Mouse (Mus musculus): ENCODE results near the gene Foxj2. TPM values are rescaled to one million over a fixed set of nuclear protein-coding genes. Genes with fewer than 3 reads are reported as not detected.
A peak's percentile ranks its signal among the peaks of the same experiment; 100 is the strongest.

The Foxj2 gene
- polyA plus RNA-seq, 1 experiment = 23.7 TPM

DNA sequence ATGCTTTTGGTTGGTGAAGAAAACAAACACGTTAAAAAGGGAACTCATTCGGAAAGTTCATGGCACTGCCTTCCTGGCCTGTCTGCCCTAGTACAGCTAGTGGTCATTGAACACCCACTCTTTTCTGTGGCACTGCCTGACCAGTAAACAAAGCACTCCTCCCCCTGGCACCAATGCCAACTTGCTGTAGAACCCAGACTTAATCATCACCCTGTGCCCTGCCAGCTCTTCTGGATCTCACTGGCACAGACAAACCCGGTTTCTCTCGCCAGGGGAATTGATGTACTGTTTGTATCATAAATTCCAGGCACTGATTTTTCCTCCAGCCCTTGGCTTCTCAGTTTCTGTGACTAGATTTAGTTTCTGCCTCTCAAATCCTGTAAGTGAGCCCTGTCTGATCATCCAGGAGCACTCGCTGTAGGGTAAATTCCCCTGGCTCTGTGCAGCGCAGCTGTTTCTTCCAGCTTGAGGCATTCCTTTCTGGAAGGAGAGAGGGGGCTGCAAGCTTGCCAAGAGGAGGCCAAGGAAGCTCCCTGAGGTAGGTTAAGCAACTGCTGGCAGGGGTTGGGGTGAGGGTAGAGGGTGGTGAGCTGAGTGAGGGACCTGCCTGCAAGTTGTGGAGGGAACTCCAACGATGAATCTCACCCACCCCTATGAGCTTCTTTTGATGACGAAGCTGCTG, 24.3 kb upstream of the Foxj2 start:
- Histone ChIP-seq H3K4me1 (ENCODE audit: control insufficient read depth, insufficient read depth, low read length) (no peaks in the 10 kb centered on the region), H3K4me3 (ENCODE audit: insufficient read depth, low read length) (no peak overlapping the region), H3K27ac (ENCODE audit: insufficient read depth, low read length) (no peak overlapping the region)
- no peak for TF ChIP-seq CTCF (IDR thresholded peaks at IDR 0.05; ENCODE audit: borderline replicate concordance, insufficient read depth, low read length)
- TF ChIP-seq POLR2A (IDR thresholded peaks at IDR 0.05; ENCODE audit: low read depth, low read length) = no peak

DNA sequence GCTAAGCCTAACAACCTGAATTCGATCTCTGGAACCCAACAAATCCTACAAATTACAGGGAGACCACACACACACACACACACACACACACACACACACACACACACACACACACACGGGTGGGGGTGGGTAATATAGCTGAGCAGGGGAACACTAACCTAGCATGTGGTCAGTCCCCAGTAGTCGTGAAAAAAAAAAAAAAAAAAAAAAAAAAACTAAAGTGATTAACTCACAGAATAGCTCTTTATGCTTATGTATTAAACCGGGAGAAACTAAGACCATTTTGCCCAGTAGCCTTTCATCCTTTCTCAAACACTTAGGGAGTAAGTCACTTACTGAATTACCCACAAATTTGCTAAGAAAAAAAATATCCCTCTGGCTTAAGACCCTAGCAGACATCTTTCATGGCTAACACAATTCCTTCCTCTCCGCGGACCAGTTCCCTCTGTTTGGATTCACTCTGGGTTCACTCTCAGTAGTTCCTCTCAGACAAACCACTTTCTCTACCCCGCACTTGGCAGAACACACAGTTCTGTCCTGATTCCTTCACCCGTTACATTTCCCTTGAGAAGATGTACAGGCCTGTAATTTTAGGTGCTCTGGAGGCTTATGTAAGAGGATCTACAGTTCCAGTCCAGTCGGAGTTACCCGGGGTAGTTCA, 18.9 kb upstream of the Foxj2 start:
- TF ChIP-seq POLR2A (IDR thresholded peaks at IDR 0.05; ENCODE audit: low read depth, low read length) (no peak), CTCF (IDR thresholded peaks at IDR 0.05; ENCODE audit: borderline replicate concordance, insufficient read depth, low read length) (no peak)
- Histone ChIP-seq H3K4me1 (ENCODE audit: control insufficient read depth, insufficient read depth, low read length) (no peaks in the 10 kb centered on the region), H3K4me3 (ENCODE audit: insufficient read depth, low read length) (peak overlapping the region; percentile 31), H3K27ac (ENCODE audit: insufficient read depth, low read length) (no peak overlapping the region)

DNA sequence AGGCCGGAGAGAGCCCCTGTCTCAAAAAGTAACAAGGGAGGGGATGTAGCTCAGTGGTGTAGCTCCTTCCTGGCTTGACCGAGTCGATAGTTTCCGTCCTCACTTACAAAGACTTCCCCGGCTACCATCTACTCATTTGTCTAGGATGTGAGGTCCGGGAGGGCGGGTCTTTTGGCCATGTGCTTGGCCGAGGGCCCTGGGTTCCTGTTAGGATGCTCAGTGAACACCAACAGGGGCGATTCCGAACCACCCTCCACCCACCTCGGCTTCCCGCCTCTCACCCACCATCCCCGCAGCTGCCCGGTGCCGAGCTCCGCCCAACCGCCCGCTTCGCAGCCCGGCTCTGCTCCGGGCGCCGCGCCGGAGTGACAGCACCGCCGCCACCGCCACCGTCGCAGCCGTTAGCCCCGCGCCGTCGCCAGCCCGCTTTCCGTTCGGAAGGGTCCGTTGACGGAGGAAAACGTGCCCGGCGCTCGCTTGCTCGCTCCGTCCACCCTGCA, 18.4 kb upstream of the Foxj2 start, which contains the start of gene Slc2a3:
TSS of gene Slc2a3 (minus strand) at position 340 of the 500 bp plus-strand sequence.
- no peaks in the 10 kb centered on the region for H3K4me1 ChIP-seq (ENCODE audit: control insufficient read depth, insufficient read depth, low read length)
- no peak within 1 kb of the TSS for H3K27ac ChIP-seq (ENCODE audit: insufficient read depth, low read length)
- no peak for TF ChIP-seq CTCF (IDR thresholded peaks at IDR 0.05; ENCODE audit: borderline replicate concordance, insufficient read depth, low read length)
- no peak for TF ChIP-seq POLR2A (IDR thresholded peaks at IDR 0.05; ENCODE audit: low read depth, low read length)
- H3K4me3 ChIP-seq (ENCODE audit: insufficient read depth, low read length) = peak within 1 kb of the TSS; percentile 31

DNA sequence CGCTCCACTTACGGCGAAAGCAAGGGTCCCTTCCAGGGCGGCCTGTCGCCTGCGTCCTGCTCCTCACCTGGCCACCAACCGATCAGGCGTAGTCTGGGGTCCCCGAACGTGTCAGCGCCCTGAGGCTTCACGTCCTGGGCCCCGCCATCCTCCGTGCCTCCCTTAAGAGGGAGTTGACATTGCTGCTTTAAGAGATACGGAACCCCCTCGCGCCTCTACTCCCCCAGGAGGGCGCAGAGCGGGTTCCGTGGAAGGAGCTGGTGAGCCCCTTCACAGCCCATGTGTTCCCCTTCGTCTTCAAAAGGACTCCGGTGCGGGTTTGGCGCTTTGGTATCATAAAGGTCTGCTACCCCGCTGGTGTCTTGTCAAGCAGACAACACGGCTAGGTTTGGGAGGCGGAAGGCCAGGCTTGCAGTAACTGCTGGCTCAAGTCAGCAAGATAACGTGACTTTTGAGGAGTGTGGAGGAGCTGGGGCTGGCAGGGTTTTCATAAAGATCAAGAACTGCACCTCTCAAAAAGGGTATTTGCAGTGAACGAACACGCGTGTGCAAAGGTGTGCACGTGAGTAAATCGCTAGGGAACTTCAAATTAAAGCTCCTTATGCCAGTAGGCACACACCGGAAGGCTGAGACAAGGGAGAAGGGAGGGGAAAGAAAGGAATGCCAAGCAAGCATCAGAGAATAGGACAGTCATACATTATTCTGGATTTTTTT, 17.8 kb upstream of the Foxj2 start:
- Histone ChIP-seq H3K4me1 (ENCODE audit: control insufficient read depth, insufficient read depth, low read length) (no peaks in the 10 kb centered on the region), H3K4me3 (ENCODE audit: insufficient read depth, low read length) (peak overlapping the region; percentile 31), H3K27ac (ENCODE audit: insufficient read depth, low read length) (no peak overlapping the region)
- TF ChIP-seq POLR2A (IDR thresholded peaks at IDR 0.05; ENCODE audit: low read depth, low read length) = no peak
- TF ChIP-seq CTCF (IDR thresholded peaks at IDR 0.05; ENCODE audit: borderline replicate concordance, insufficient read depth, low read length) = no peak

DNA sequence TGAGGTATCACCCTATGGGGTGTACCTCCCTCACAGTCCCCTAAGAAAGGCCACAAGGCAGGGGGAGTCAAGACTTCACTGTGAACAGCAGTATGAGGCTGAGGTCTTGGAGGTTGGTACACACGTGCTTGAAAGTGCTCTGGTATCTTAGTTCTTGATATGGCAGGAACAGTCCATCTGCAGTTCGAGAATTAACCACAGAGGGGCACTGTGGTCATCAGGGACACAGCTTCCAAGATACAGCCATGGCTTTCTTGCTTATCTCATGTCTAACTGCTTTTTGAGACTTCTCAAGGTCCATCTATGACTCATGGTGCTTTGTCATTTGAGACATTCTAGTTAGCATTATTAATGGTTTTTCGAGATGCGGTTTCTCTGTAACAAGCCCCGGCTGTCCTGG, 15.3 kb upstream of the Foxj2 start:
- no peaks in the 10 kb centered on the region for H3K4me1 ChIP-seq (ENCODE audit: control insufficient read depth, insufficient read depth, low read length)
- no peak overlapping the region for H3K27ac ChIP-seq (ENCODE audit: insufficient read depth, low read length)
- TF ChIP-seq POLR2A (IDR thresholded peaks at IDR 0.05; ENCODE audit: low read depth, low read length) (no peak), CTCF (IDR thresholded peaks at IDR 0.05; ENCODE audit: borderline replicate concordance, insufficient read depth, low read length) (peak; percentile 21; the same call in 1 of the 2 replicates)
- no peak overlapping the region for H3K4me3 ChIP-seq (ENCODE audit: insufficient read depth, low read length)

DNA sequence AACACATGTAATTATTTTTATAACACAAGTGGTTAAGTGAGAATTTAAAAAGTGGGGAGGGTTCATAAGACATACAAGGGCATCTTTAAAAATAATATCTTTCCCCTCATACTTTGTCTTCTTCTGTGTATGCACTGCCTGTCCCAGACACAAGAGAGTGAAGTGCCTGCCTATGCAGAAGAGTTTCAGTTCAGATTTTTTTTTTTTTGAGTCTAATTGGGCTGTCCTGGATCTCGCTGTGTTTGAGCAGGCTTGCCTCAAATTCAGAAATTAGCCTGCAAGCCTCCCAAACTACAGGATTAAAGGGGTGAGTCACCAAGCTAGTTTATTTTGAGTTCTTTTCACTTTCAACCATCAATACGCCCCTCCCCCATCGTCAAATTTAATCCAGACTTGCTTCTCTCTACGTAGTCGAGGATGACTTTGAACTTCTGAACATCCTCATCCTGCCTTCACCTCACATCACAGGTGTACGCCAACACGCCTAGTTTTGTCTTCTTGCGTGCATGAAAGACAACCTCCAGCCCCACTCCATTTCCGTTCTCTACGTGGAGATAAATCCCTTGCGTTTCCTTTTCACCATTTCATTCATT, 9.6 kb upstream of the Foxj2 start:
- Histone ChIP-seq H3K27ac (ENCODE audit: insufficient read depth, low read length) (peak overlapping the region; percentile 96), H3K4me1 (ENCODE audit: control insufficient read depth, insufficient read depth, low read length) (no peaks in the 10 kb centered on the region), H3K4me3 (ENCODE audit: insufficient read depth, low read length) (peak overlapping the region; percentile 83)
- TF ChIP-seq CTCF (IDR thresholded peaks at IDR 0.05; ENCODE audit: borderline replicate concordance, insufficient read depth, low read length) = no peak
- no peak; the same call in 1 of the 2 replicates for TF ChIP-seq POLR2A (IDR thresholded peaks at IDR 0.05; ENCODE audit: low read depth, low read length)

DNA sequence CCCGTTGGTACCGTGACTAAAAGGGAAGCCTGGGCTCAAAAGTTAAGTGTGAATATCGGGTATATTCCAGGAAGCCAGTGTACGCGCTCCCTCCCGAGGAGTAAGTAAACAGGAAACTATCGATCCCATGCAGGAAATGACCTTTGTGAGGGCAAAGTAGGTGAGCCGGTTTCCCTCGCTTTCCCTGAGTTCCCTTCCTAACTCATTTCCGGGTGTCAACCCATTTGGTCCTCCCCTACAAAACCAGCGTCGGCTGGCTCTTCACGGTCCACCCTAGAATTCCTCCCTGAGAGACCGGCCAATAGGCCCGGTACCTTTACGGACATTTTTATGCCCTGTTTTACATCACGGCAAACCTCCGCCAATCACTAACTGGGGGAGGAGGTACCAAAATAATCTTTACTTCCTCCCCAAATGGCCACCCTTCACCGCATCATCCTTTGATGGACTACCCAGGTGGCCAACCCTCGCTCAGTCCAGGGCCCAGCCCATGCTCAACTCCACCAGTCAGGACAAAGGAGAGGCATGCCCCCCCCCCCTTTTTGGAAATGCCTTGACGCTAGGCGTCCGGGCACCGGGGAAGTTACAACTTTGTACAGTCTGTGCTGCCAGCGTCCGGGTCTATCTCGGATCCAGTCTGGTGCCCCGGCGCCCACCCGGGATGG, 9.0 kb upstream of the Foxj2 start:
- peak overlapping the region; percentile 83 for H3K4me3 ChIP-seq (ENCODE audit: insufficient read depth, low read length)
- H3K4me1 ChIP-seq (ENCODE audit: control insufficient read depth, insufficient read depth, low read length) = no peaks in the 10 kb centered on the region
- TF ChIP-seq CTCF (IDR thresholded peaks at IDR 0.05; ENCODE audit: borderline replicate concordance, insufficient read depth, low read length) (no peak), POLR2A (IDR thresholded peaks at IDR 0.05; ENCODE audit: low read depth, low read length) (peak; percentile 72)
- peak overlapping the region; percentile 96 for H3K27ac ChIP-seq (ENCODE audit: insufficient read depth, low read length)

DNA sequence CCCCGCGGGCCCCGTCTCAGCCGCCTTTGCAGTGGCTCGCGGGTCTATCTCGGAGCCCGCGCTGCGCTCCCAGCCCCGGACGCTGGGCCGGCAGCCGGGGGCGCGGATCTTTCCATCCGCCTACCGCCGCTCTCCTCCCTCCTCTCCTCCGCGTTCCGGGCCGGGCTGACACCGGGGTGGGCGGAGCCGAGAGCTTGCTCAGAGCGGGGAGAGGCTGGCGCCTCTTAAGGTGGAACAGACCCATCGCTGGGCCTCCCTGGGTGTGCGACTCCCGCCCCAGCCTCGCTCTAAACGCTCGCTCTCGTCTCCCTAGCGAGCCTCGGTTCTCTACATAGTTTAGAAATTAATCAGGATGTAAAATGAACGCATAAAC, 8.4 kb upstream of the Foxj2 start:
- TF ChIP-seq CTCF (IDR thresholded peaks at IDR 0.05; ENCODE audit: borderline replicate concordance, insufficient read depth, low read length) = no peak
- peak; percentile 63 for TF ChIP-seq POLR2A (IDR thresholded peaks at IDR 0.05; ENCODE audit: low read depth, low read length)
- H3K4me1 ChIP-seq (ENCODE audit: control insufficient read depth, insufficient read depth, low read length) = no peaks in the 10 kb centered on the region
- peak overlapping the region; percentile 47 for H3K4me3 ChIP-seq (ENCODE audit: insufficient read depth, low read length)
- peak overlapping the region; percentile 94 for H3K27ac ChIP-seq (ENCODE audit: insufficient read depth, low read length)

All from embryonic fibroblast, embryonic 13.5 days (primary cell).